ENCODE assay signal across 8 mouse cellular contexts in genomic region chr4:57764392-57764791, GRCm38 (mm10). TPM values are rescaled to one million over a fixed set of nuclear protein-coding genes. Genes with fewer than 3 reads are reported as not detected.
DNase-seq lines count a peak whose midpoint lies in the region; ATAC-seq and TF ChIP-seq lines count a peak whose summit lies in the region.
"Had no signal": no experiment of that assay in that cellular context is flagged by ENCODE, and none has a peak within 500 bp of the region (broad histone marks: within the 10 kb centered on the region; RNA-seq: fewer than 3 reads in every experiment).

No protein-coding gene starts in this region.

- no peak overlapping the region for H3K9ac ChIP-seq in hindbrain, embryonic 15.5 days
- no peak overlapping the region for H3K9ac ChIP-seq in hindbrain, embryonic 13.5 days
- H3K9ac ChIP-seq in embryonic facial prominence, embryonic 14.5 days (ENCODE audit: low read depth, low read length) = no peak overlapping the region
- no peak overlapping the region for H3K9ac ChIP-seq in kidney, postnatal 0 days (ENCODE audit: low read depth, low read length)

- no peaks in the 10 kb centered on the region for H3K36me3 ChIP-seq in hindbrain, embryonic 15.5 days
- no peaks in the 10 kb centered on the region for H3K36me3 ChIP-seq in hindbrain, embryonic 13.5 days
- H3K36me3 ChIP-seq in embryonic facial prominence, embryonic 14.5 days (ENCODE audit: control insufficient read depth, insufficient read depth, low read length) = no peaks in the 10 kb centered on the region
- H3K36me3 ChIP-seq in kidney, postnatal 0 days (ENCODE audit: insufficient read depth, low read length) = no peaks in the 10 kb centered on the region

- no peaks in the 10 kb centered on the region for H3K9me3 ChIP-seq in hindbrain, embryonic 15.5 days
- no peaks in the 10 kb centered on the region for H3K9me3 ChIP-seq in hindbrain, embryonic 13.5 days
- H3K9me3 ChIP-seq in embryonic facial prominence, embryonic 14.5 days (ENCODE audit: control insufficient read depth, low read length) = no peaks in the 10 kb centered on the region
- no peaks in the 10 kb centered on the region for H3K9me3 ChIP-seq in kidney, postnatal 0 days (replicated peaks; ENCODE audit: low read length)

- TF ChIP-seq CTCF in kidney, postnatal 0 days (IDR thresholded peaks at IDR 0.05; ENCODE audit: low read depth) = no peak

- H3K4me1 ChIP-seq in hindbrain, embryonic 15.5 days (replicated peaks) = peaks cover 7% of the 10 kb centered on the region
- peaks cover 6% of the 10 kb centered on the region; the same call in 1 of the 2 replicates for H3K4me1 ChIP-seq in hindbrain, embryonic 13.5 days (replicated peaks)
- H3K4me1 ChIP-seq in embryonic facial prominence, embryonic 14.5 days (ENCODE audit: control insufficient read depth, insufficient read depth, low read length) = peaks cover 17% of the 10 kb centered on the region
- 0 out of 2 replicates have a peak, but pooled peaks cover 10% of the 10 kb centered on the region for H3K4me1 ChIP-seq in kidney, postnatal 0 days (replicated peaks; ENCODE audit: insufficient read depth, low read length)

- H3K4me2 ChIP-seq in hindbrain, embryonic 15.5 days = no peak overlapping the region
- H3K4me2 ChIP-seq in hindbrain, embryonic 13.5 days = no peak overlapping the region
- no peak overlapping the region for H3K4me2 ChIP-seq in embryonic facial prominence, embryonic 14.5 days (ENCODE audit: low read depth, low read length)
- H3K4me2 ChIP-seq in kidney, postnatal 0 days (ENCODE audit: low read length) = no peak overlapping the region

- 51% methylated on average over 1 of the region's 1 CpGs for WGBS in hindbrain, embryonic 15.5 days
- 58% methylated on average over 1 of the region's 1 CpGs for WGBS in hindbrain, embryonic 13.5 days
- WGBS in embryonic facial prominence, embryonic 14.5 days = 12% methylated on average over 1 of the region's 1 CpGs
- WGBS in kidney, postnatal 0 days = 43% methylated on average over 1 of the region's 1 CpGs

- no peaks in the 10 kb centered on the region for H3K27me3 ChIP-seq in hindbrain, embryonic 15.5 days
- no peaks in the 10 kb centered on the region for H3K27me3 ChIP-seq in hindbrain, embryonic 13.5 days
- no peaks in the 10 kb centered on the region for H3K27me3 ChIP-seq in embryonic facial prominence, embryonic 14.5 days (replicated peaks; ENCODE audit: control insufficient read depth, insufficient read depth, low read length)
- no peaks in the 10 kb centered on the region for H3K27me3 ChIP-seq in kidney, postnatal 0 days (ENCODE audit: insufficient read depth, low read length)

- DNase-seq in NIH3T3 (ENCODE audit: low read depth) = peak; percentile 95
- peak; percentile 96 for DNase-seq in embryonic facial prominence, embryonic 14.5 days (ENCODE audit: low spot score)
- peak; percentile 81 for DNase-seq in kidney, postnatal 0 days (ENCODE audit: low spot score)
- DNase-seq in embryo, embryonic 9.5 days (ENCODE audit: extremely low spot score) = no peak
- no peak for DNase-seq in right cerebral cortex, postnatal 14 days
- DNase-seq: spleen, adult 18-20 months had no signal

- no peak for ATAC-seq in hindbrain, embryonic 15.5 days (ENCODE audit: low FRiP score, low read depth)
- no peak for ATAC-seq in hindbrain, embryonic 13.5 days (ENCODE audit: low FRiP score)
- ATAC-seq in embryonic facial prominence, embryonic 14.5 days (ENCODE audit: low read depth) = peak; percentile 74
- peak; percentile 60 for ATAC-seq in kidney, postnatal 0 days (replicated peaks; ENCODE audit: low FRiP score, low read depth)

- peak overlapping the region; percentile 25; the same call in 1 of the 2 replicates for H3K27ac ChIP-seq in hindbrain, embryonic 15.5 days (replicated peaks)
- no peak overlapping the region for H3K27ac ChIP-seq in hindbrain, embryonic 13.5 days
- peak overlapping the region; percentile 70 for H3K27ac ChIP-seq in embryonic facial prominence, embryonic 14.5 days (replicated peaks; ENCODE audit: low read depth, low read length)
- peak overlapping the region; percentile 79 for H3K27ac ChIP-seq in kidney, postnatal 0 days

- H3K4me3 ChIP-seq in hindbrain, embryonic 15.5 days = no peak overlapping the region
- H3K4me3 ChIP-seq in hindbrain, embryonic 13.5 days = no peak overlapping the region
- no peak overlapping the region for H3K4me3 ChIP-seq in embryonic facial prominence, embryonic 14.5 days (ENCODE audit: low read depth, low read length)
- H3K4me3 ChIP-seq in kidney, postnatal 0 days (replicated peaks; ENCODE audit: low read depth, low read length) = no peak overlapping the region

RNA-seq across cellular contexts. Expression of gene Akap2, which starts 46.9 kb away (rescaled TPM):
- polyA plus RNA-seq in hindbrain, embryonic 15.5 days (2015; fragmentation: Nextera tagmentation; extraction: Ambion mirVana) = 11.4 and 12.2 TPM in 2 replicates
- polyA plus RNA-seq in hindbrain, embryonic 13.5 days (2015; fragmentation: Nextera tagmentation; extraction: Ambion mirVana) = 17.0 and 17.7 TPM in 2 replicates
- polyA plus RNA-seq in embryonic facial prominence, embryonic 14.5 days (2014; fragmentation: Nextera tagmentation; extraction: Ambion mirVana) = 24.9 and 28.5 TPM in 2 replicates
- polyA plus RNA-seq in kidney, postnatal 0 days (2015; fragmentation: Nextera tagmentation; extraction: Ambion mirVana) = 20.5 and 24.7 TPM in 2 replicates

Comparison
In these comparisons a context has a peak if more than half of its experiments do, and no peak if none do; other contexts are left out.
1. ATAC-seq: peak in embryonic facial prominence, embryonic 14.5 days (single experiment) and kidney, postnatal 0 days (single experiment); none in hindbrain, embryonic 15.5 days (single experiment) and hindbrain, embryonic 13.5 days (single experiment).
2. DNase-seq: peak in NIH3T3 (single experiment), embryonic facial prominence, embryonic 14.5 days (single experiment) and kidney, postnatal 0 days (single experiment); none in embryo, embryonic 9.5 days (single experiment) and right cerebral cortex, postnatal 14 days (single experiment).